Mouse (Mus musculus): Measurements from ENCODE around the gene Mcee.

- no peak for TF ChIP-seq CTCF (IDR thresholded peaks at IDR 0.05; ENCODE audit: extremely low read depth, insufficient read depth, insufficient read length, insufficient replicate concordance)
- TF ChIP-seq POLR2A (IDR thresholded peaks at IDR 0.05; ENCODE audit: low read depth, low read length): no peak
Observed at GRCm38 (mm10) chr7:64365863-64366262, 26.5 kb upstream of the Mcee start.
